Mouse (Mus musculus) retina, embryonic 14.5 days (tissue): ENCODE data around the gene Nemf.
A peak's percentile ranks its signal among the peaks of the same experiment; 100 is the strongest.
"Not testable (repeated sequence)": the region's sequence is repeated elsewhere in the genome, so short reads cannot be mapped to it uniquely, and the experiment has no call there.

ENCODE experiments used
- DNase-seq: peaks from one replicate; pipeline ENCODE4 v3.0.0-alpha.2; 2015; ENCODE audit warnings: low spot score

The Nemf gene

DNA sequence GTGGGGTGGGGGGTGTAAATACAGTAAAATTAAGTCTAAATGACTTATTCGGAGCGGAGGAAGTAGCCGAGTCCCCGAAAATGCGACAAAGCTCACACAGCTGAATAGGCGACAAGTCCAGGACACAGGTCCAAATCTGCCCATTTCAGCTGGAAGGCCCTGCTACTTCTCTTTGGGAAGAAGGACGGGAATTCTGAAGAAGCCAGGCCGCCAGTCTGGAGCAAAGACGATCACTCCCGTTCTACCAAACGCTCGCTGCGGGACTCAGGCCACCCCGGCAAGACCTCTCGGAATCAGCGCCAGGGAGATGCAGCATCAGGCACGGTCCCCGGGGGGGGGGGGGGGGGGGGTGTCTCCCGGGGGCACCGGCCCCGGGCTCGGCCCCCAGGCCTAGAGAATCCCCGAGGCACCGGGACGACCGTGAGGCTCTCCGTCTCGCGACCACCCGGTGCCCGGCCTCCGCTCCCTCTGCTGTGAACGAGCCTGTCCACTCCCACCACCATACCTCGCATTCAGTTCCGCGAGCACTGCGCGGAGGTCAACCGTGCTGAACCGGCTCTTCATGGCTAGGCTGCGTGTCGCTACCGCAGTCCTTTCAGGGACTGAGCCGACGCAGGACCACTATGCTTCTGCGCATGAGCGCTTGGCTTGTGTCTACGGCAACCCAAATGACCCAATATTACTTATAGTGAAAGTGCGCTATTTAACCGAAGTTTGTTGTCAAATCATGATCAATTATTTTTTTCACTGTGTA lies at the start of gene Nemf:
TSS of gene Nemf (minus strand) at position 620 of the 754 bp plus-strand sequence.
- DNase-seq, result peak; percentile 93

DNA sequence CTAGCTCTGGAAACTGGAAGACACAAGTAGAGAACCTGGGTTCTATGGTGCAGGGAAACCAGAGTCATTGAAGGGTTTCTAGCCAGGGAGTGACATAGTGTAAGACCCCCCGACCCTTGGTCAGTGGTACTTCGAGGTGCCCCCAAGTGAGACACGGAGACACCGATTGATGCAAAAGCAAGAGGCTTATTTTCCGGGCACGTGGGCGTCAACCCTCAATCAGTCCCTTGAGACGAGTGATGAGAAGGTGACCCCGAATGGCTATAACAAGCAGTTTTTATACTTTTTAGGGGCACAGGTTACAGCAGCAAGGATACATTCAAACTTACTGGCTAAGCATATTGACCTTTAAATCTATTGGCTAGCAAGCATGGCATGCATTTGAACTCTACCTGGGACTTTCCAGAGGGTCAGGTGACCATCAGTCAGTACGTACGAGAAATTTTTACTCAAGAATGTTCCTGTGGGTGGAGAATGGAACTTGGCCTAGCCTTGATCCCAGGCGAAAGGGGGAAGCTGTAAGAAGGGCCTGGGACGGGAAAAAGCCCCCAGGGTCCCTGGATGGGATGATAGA lies 45.7 kb upstream of the Nemf start:
- DNase-seq, result no peak

GRCm38 (mm10) chr12:69402100-69402499 lies 45.1 kb upstream of the Nemf start:
- no peak for DNase-seq

- no peak for DNase-seq
Measured at GRCm38 (mm10) chr12:69400871-69401286, 43.9 kb upstream of the Nemf start.

DNA sequence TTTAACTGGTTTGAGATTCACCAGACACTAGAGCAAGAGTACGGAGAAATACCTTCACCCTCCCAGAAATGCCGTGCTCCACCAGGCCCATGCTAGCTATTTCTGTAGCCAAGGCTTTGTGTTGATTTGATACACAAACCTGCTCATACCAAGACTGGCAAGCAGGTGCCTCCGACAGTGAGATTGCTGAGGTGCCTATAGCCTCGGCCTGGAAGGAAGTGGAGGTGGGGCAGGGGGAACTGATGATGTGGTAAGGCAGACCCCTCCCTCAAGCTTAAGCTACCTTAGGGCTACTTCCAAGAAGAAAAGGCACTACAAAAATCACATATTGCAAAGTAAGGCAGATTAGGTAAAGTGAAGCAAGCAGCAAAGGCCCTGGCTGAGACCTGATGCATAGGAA lies 43.4 kb upstream of the Nemf start:
- DNase-seq, result no peak

DNA sequence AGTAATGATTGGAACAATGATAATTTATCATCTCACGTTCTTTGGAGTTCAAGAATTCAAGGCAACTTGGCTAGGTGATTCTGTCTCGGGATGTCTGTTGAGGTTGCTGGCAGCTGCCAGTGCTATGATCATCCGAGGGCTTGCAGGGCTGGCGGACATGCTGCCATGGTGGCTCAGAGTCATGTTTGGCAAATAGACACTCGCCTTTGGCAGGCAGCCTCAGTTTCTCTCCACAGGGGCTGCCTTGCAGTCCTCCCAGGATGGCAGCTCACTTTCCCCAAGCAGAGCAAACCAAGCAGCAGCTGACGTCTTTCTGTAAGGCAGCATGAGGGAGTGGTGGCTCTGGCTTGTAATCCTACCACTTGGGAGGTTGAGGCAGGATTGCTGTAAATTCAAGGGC lies 37.5 kb upstream of the Nemf start:
- DNase-seq, result no peak

GRCm38 (mm10) chr12:69393076-69393475 lies 36.1 kb upstream of the Nemf start:
- DNase-seq, result no peak

GRCm38 (mm10) chr12:69390000-69390698 lies 33.2 kb upstream of the Nemf start:
- DNase-seq, result no peak

- DNase-seq, result no peak
Measured at GRCm38 (mm10) chr12:69389273-69389938, 32.4 kb upstream of the Nemf start.

DNA sequence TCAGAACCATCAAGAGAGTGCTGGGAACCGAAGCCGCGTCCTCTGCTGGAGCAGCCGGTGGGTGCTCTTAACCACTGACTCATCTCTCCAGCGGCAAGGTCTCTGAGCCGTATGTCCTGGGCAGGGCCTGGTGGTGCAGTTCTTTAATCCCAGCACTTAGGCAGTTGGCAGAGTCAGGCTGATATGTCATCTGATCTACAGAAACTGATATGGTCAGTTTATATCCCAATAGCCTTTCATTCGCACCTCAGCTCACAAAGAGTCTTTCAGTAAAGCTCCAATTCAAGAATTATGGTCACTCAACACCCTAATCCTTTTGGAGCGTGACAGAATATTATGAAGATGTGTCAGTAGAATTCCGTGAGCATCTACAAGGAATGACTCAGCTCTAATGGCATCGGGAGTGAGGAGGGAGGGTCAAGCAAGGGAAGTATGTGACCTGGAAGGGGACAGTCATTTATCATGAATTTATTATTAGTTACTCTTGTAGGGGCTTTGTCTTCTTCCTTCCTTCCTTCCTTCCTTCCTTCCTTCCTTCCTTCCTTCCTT lies 31.4 kb upstream of the Nemf start:
- DNase-seq, result no peak

DNA sequence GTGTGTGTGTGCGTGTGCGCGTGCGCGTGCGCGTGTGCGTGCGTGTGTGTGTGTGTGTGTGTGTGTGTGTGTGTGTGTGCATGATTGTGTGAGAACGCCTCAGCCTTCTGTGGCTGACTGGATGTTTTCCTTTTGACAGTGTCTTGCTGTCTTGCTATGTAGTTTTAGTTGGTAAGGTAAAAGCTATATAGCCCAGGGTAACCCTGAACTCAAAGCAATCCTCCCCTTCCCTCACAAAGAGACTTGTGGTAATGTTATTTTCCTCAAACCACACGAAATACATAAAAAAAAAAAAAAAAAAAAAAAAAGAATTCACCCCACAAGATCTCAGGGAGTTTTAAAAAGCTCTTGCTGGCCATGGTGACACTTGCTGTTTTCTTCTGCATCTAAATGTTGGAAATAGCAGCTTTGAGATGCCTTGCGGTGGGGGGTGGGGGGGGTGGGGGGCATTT lies 29.3 kb upstream of the Nemf start:
- DNase-seq, result not testable (repeated sequence)

- no peak for DNase-seq
Measured at GRCm38 (mm10) chr12:69385542-69386280, 28.7 kb upstream of the Nemf start.

- no peak for DNase-seq
Measured at GRCm38 (mm10) chr12:69384606-69385005, 27.6 kb upstream of the Nemf start.

- DNase-seq, result no peak
Measured at GRCm38 (mm10) chr12:69382880-69383279, 25.9 kb upstream of the Nemf start.

- no peak for DNase-seq
Measured at GRCm38 (mm10) chr12:69378558-69379454, 21.8 kb upstream of the Nemf start.

GRCm38 (mm10) chr12:69377636-69378035 lies 20.7 kb upstream of the Nemf start:
- not testable (repeated sequence) for DNase-seq

DNA sequence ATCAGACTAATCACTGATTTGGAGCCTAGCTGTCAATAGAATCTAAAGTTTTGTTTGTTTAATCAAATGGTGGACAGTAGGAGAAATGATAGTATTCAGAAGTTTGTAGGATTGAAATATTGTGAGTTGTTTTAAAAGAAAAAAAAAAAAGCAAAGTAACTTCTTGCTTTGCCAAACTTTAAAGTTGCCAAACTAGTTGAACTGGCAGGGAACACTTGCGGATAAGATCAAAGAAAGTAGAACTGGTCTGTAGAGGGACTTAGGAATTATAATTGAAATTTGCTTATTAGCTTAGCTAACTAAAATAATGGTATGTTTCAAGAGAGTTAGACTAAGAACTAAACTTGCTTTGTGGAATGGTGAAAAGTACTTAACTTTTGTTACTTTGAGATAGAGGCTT lies 20.2 kb upstream of the Nemf start:
- no peak for DNase-seq

DNA sequence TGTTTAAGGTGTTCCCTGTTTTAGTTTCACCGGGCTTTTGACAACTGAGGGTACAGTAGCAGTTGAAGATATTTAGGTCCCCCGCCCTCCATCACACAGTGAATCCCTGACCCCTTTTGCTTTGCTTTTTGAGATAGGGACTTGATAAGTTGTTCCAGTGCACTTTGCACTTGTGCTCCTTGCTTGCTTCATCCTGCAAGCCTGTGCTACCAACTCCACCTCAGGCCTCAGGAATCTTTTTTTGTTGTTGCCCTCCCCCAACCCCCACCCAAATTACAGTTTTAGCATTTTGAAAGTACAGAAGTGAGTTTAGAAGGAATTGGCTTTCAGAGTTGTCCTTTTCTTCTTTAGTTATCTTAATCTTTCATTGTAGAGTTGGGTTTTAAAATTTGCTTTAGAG lies 19.2 kb upstream of the Nemf start:
- DNase-seq, result no peak

DNA sequence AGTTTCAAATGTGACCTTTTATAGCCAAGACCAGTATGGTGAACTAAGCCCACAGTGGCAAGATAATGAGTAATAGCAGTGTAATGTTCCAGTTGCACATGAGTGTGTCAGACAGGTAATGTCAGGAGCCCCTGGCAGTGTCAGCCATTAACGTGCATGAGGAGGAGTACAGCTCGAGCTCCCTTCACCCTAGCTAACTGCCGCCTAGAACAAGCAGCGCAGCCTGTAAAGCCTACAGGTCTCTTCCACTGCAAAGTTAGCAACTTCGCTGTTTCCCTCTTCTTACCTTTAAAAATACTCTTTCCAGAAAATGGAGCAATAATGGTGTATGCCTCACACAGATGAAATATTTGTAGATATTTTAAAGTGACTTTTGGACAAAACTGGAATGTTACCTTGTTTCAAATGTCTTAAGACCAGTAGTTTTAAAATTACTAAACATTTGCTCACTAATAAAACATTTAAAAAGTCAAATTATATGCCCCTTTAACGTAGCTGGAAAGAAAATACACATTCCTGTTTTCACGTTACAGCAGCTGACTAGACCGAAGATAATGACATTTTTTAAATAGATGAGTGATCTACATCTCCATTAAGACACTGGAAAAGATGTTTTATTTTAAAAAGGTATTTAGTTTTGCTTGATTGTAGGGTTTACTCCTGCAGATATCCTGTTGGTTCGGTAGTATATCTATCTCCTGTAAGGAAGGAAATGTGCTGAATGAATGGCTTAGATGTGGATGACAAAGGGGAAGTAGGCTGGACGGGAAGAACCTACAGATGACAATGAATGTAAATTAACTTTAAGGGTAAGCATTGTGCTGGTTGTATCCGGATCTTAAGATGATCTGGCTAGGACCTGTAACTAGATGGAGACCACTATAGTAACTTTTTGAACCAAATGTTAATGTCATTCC lies 17.1 kb upstream of the Nemf start:
- DNase-seq, result no peak
